Mouse (Mus musculus): ENCODE data around the gene Usp48.

DNA sequence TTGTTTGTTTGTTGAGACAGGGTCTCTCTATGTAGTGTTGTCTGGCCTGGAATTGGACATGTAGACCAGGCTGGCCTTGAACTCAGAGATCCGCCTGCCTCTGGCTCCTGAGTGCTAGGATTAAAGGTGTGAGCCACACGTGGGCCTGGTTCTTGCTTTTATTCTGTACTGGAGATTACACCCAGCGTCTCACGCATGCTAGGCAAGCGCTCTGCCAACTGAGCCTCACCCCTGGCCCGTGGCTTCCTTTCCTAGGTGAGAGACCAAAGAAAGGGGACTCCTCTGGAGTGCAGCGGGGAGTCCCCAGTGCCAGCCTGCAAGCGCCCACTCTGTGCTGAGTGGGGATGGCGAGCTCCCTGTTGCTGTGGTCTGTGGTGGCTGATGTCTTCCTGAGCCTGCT, 85.0 kb downstream of the Usp48 start:
- TF ChIP-seq ZC3H11A (IDR thresholded peaks at IDR 0.05; ENCODE audit: low read depth, low read length) = no peak
- no peak for TF ChIP-seq POLR2A (IDR thresholded peaks at IDR 0.05; ENCODE audit: control insufficient read depth in 1 of 2, insufficient read depth in 1 of 2, low read depth in 1 of 2, low read length in 2 of 2, poor library complexity in 1 of 2)
- TF ChIP-seq POLR2AphosphoS5 (IDR thresholded peaks at IDR 0.05; ENCODE audit: borderline replicate concordance, low read depth, low read length) = no peak
- TF ChIP-seq CHD2 (IDR thresholded peaks at IDR 0.05; ENCODE audit: low read length) = no peak
- no peak for TF ChIP-seq NRF1 (IDR thresholded peaks at IDR 0.05; ENCODE audit: insufficient read depth, low read depth, low read length, poor library complexity, severe bottlenecking)
- no peak for TF ChIP-seq CTCF (IDR thresholded peaks at IDR 0.05 in 2 of 3, conservative IDR thresholded peaks at IDR 0.05 in 1 of 3; ENCODE audit: control insufficient read depth in 1 of 3, insufficient read depth in 1 of 3, low read depth in 2 of 3, low read length in 3 of 3, poor library complexity in 1 of 3, severe bottlenecking in 1 of 3)

All from MEL (cell line).